Mouse (Mus musculus): ENCODE data around the gene Dgki. TPM values are rescaled to one million over a fixed set of nuclear protein-coding genes. Genes with fewer than 3 reads are reported as not detected.

Gene Dgki
- total and polyA plus RNA-seq, 2 experiments from 2014 or later, result 4.6 to 26.9 TPM

DNA sequence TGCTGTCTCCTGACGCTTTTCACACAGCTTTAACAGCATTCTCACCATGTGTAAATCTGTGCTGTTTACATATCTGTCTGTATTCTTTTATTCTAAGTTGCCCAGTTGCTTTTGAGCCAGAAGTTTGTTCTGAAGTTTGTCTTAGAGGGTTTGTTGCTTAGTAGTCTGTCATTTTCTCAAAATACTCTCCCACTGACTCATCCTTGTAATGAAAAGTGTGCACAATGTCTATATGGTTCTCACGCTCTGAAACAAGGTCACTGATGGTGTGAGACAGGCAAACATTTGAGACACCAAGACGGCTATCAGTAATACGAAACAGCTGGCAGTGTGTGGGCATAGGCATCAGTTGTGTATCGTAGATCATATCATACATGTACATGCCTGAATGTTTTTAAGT, 23.8 kb downstream of the Dgki start:
- no peaks in the 10 kb centered on the region for H3K9me3 ChIP-seq (ENCODE audit: low read length)
- ATAC-seq (ENCODE audit: low FRiP score), result no peak
- WGBS, result 85% methylated on average over 5 of the region's 5 CpGs

DNA sequence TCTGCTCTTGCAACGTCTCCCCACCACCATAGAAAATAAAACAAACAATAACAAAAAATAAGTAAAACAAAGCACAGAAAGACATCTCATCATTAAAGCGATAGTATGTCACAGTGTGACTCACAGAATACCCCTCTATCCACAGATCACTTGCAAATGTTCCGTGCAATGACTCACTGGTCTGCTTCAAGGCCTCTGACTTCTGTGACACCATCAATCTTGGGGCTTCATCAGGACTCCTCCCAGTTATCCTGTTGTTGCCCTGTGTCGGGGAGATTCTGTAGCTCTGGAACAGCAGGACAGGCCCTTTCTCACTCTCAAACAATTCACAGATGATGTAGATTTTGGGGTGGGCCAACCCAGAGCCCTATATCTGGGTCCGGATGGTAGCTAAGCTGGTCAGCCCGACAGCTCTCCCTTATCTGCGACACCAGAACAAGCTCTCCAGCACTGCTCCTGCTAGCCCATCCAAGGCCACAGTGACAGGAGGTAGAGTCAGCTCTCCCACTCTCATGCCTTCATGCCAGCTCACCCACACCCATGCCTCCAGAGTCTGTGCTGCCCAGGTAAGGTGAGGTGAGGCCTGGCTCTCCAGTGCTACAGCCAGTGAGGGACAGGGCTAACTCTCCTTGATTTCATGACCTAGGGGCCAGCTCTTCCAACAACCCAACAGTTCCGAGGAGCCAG, 28.9 kb downstream of the Dgki start:
- Histone ChIP-seq H3K36me3 (ENCODE audit: insufficient read depth, low read length) (no peaks in the 10 kb centered on the region), H3K4me2 (ENCODE audit: low read depth, low read length, poor library complexity, severe bottlenecking) (no peak overlapping the region), H3K27me3 (ENCODE audit: insufficient read depth, low read length) (no peaks in the 10 kb centered on the region), H3K27ac (ENCODE audit: low read depth, low read length) (no peak overlapping the region), H3K9ac (replicated peaks; ENCODE audit: low read length, poor library complexity, severe bottlenecking) (no peak overlapping the region), H3K9me3 (ENCODE audit: low read length) (no peaks in the 10 kb centered on the region), H3K4me1 (ENCODE audit: insufficient read depth, low read length) (no peaks in the 10 kb centered on the region), H3K4me3 (ENCODE audit: low read depth, low read length) (no peak overlapping the region)
- no peak for DNase-seq (ENCODE audit: low spot score)
- no peak for TF ChIP-seq CTCF (IDR thresholded peaks at IDR 0.05)
- 86% methylated on average over 8 of the region's 8 CpGs for WGBS
- ATAC-seq (ENCODE audit: low FRiP score), result no peak

More for the DNA sequence above, 23.8 kb downstream of the Dgki start:
- no peak for TF ChIP-seq CTCF (IDR thresholded peaks at IDR 0.05)
- no peaks in the 10 kb centered on the region for H3K36me3 ChIP-seq (ENCODE audit: insufficient read depth, low read length)
- H3K4me1 ChIP-seq (ENCODE audit: insufficient read depth, low read length), result no peaks in the 10 kb centered on the region; the same call in 1 of the 2 replicates
- no peak overlapping the region for H3K27ac ChIP-seq (ENCODE audit: low read depth, low read length)
- no peak overlapping the region for H3K9ac ChIP-seq (replicated peaks; ENCODE audit: low read length, poor library complexity, severe bottlenecking)
- H3K4me2 ChIP-seq (ENCODE audit: low read depth, low read length, poor library complexity, severe bottlenecking), result no peak overlapping the region
- no peaks in the 10 kb centered on the region for H3K27me3 ChIP-seq (ENCODE audit: insufficient read depth, low read length)
- no peak for DNase-seq (ENCODE audit: low spot score)
- no peak overlapping the region for H3K4me3 ChIP-seq (ENCODE audit: low read depth, low read length)

DNA sequence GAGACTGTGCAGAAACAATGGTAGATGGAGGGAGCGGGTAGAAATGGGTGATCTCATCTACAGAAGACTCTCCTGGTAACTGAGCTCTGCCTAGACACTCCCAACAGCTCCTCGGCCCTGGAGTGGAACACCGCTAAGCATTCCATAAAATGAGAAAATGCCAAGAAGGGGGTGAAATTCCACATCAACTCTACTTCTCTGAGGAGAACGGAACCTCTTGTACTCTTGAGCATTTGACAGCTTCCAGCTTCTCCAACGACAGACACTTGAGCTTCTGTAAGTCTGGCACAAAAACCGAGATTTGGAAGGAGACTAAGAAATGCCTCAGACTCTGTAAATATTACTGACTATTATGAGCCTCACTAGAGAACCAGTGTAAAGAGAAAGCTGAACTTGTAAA, 31.4 kb downstream of the Dgki start:
- Histone ChIP-seq H3K9me3 (ENCODE audit: low read length) (no peaks in the 10 kb centered on the region), H3K27ac (ENCODE audit: low read depth, low read length) (no peak overlapping the region), H3K4me3 (ENCODE audit: low read depth, low read length) (no peak overlapping the region), H3K4me1 (ENCODE audit: insufficient read depth, low read length) (no peaks in the 10 kb centered on the region), H3K4me2 (ENCODE audit: low read depth, low read length, poor library complexity, severe bottlenecking) (no peak overlapping the region), H3K36me3 (ENCODE audit: insufficient read depth, low read length) (no peaks in the 10 kb centered on the region), H3K27me3 (ENCODE audit: insufficient read depth, low read length) (no peaks in the 10 kb centered on the region), H3K9ac (replicated peaks; ENCODE audit: low read length, poor library complexity, severe bottlenecking) (no peak overlapping the region)
- no peak for DNase-seq (ENCODE audit: low spot score)
- no peak for TF ChIP-seq CTCF (IDR thresholded peaks at IDR 0.05)
- ATAC-seq (ENCODE audit: low FRiP score), result no peak
- WGBS, result 89% methylated on average over 6 of the region's 6 CpGs

DNA sequence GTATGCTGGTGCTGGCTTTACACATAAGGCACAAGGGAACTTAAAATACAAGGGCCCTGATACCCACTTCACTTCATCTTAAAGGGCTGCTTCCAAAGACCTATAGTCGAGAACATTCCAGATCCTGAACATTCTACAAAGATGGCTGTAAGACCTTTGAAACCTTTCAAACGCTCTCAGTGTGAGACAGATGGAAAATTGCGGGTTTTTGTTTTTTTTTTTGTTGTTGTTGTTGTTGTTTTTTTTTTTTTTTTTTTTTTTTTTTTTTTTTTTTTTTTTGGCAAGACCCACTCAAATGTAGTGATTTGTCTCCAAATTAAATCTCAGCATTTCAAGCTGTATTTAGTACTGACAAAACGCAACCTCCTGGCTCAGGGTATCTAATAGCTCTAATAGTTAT, 32.0 kb downstream of the Dgki start:
- no peak overlapping the region for H3K9ac ChIP-seq (replicated peaks; ENCODE audit: low read length, poor library complexity, severe bottlenecking)
- 93% methylated on average over 4 of the region's 4 CpGs for WGBS
- TF ChIP-seq CTCF (IDR thresholded peaks at IDR 0.05), result no peak
- no peak for ATAC-seq (ENCODE audit: low FRiP score)
- no peak for DNase-seq (ENCODE audit: low spot score)
- no peak overlapping the region for H3K27ac ChIP-seq (ENCODE audit: low read depth, low read length)
- H3K36me3 ChIP-seq (ENCODE audit: insufficient read depth, low read length), result no peaks in the 10 kb centered on the region
- no peaks in the 10 kb centered on the region for H3K27me3 ChIP-seq (ENCODE audit: insufficient read depth, low read length)
- no peak overlapping the region for H3K4me2 ChIP-seq (ENCODE audit: low read depth, low read length, poor library complexity, severe bottlenecking)
- H3K4me1 ChIP-seq (ENCODE audit: insufficient read depth, low read length), result no peaks in the 10 kb centered on the region
- no peaks in the 10 kb centered on the region for H3K9me3 ChIP-seq (ENCODE audit: low read length)
- no peak overlapping the region for H3K4me3 ChIP-seq (ENCODE audit: low read depth, low read length)

DNA sequence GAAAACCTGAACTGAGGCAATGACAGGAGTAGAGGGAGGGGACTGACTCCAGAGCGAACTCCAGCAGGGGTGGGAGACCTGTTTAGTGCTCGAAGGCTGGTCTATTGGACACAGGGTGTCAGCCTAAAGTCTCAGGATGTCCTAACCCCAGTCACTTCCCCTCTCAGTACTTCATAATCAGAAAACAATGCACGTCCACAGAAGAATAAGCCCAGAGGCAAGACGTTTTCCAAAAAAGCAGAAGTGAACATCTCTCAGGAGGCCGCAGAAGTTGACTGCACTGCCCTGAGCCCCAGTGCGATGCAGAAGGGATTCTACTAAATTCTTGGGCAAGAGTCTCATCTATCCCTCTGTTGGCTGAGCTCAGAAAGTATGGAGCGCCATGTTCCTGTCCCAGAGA, 37.5 kb downstream of the Dgki start:
- H3K27me3 ChIP-seq (ENCODE audit: insufficient read depth, low read length), result no peaks in the 10 kb centered on the region
- no peak overlapping the region for H3K9ac ChIP-seq (replicated peaks; ENCODE audit: low read length, poor library complexity, severe bottlenecking)
- TF ChIP-seq CTCF (IDR thresholded peaks at IDR 0.05), result no peak
- no peak for ATAC-seq (ENCODE audit: low FRiP score)
- no peak overlapping the region for H3K4me3 ChIP-seq (ENCODE audit: low read depth, low read length)
- no peak overlapping the region for H3K4me2 ChIP-seq (ENCODE audit: low read depth, low read length, poor library complexity, severe bottlenecking)
- H3K36me3 ChIP-seq (ENCODE audit: insufficient read depth, low read length), result no peaks in the 10 kb centered on the region
- H3K4me1 ChIP-seq (ENCODE audit: insufficient read depth, low read length), result peaks cover 4% of the 10 kb centered on the region; the same call in 1 of the 2 replicates
- no peaks in the 10 kb centered on the region for H3K9me3 ChIP-seq (ENCODE audit: low read length)
- no peak for DNase-seq (ENCODE audit: low spot score)
- no peak overlapping the region for H3K27ac ChIP-seq (ENCODE audit: low read depth, low read length)
- WGBS, result 82% methylated on average over 7 of the region's 7 CpGs

DNA sequence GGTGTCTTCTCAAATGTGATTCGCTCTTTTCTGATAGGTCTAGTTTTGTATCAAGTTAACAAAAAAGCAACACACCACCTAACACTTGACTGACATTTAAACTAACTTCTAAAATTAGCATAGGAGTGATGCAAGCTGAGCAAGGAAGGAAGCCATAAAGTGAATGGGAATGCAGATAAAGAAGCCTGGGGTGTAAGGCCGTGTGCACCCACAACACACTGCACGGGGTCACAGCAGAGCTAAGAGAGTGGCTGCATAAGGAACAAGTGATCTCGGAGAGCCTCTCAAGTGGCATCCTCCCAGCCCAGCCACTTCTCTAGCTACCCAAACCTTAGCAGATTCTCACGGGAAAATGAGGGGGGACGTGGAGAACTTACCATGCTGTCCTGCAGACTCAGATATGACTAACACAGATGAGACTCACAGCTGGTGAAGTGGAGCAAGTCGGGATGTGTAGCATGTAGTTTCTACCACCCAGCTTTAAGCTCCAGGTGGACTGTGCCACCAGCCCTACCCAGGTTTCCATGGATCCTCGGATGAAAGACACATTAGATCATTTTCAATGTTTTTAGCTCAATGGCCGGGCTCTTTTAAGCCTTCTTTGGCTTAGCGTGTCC, 38.6 kb downstream of the Dgki start:
- no peak overlapping the region for H3K4me2 ChIP-seq (ENCODE audit: low read depth, low read length, poor library complexity, severe bottlenecking)
- no peak for ATAC-seq (ENCODE audit: low FRiP score)
- H3K27me3 ChIP-seq (ENCODE audit: insufficient read depth, low read length), result no peaks in the 10 kb centered on the region
- H3K27ac ChIP-seq (ENCODE audit: low read depth, low read length), result no peak overlapping the region
- DNase-seq (ENCODE audit: low spot score), result no peak
- WGBS, result 85% methylated on average over 10 of the region's 10 CpGs
- H3K4me3 ChIP-seq (ENCODE audit: low read depth, low read length), result no peak overlapping the region
- H3K9ac ChIP-seq (replicated peaks; ENCODE audit: low read length, poor library complexity, severe bottlenecking), result no peak overlapping the region
- H3K4me1 ChIP-seq (ENCODE audit: insufficient read depth, low read length), result peaks cover 4% of the 10 kb centered on the region; the same call in 1 of the 2 replicates
- H3K36me3 ChIP-seq (ENCODE audit: insufficient read depth, low read length), result no peaks in the 10 kb centered on the region
- TF ChIP-seq CTCF (IDR thresholded peaks at IDR 0.05), result no peak
- no peaks in the 10 kb centered on the region for H3K9me3 ChIP-seq (ENCODE audit: low read length)
